Mouse (Mus musculus) gastrocnemius, postnatal 14 days (tissue): Measurements from ENCODE around the gene Olfr430. TPM values are rescaled to one million over a fixed set of nuclear protein-coding genes. Genes with fewer than 3 reads are reported as not detected.
"Not testable (repeated sequence)": the region's sequence is repeated elsewhere in the genome, so short reads cannot be mapped to it uniquely, and the experiment has no call there.

ENCODE experiments used
- DNase-seq: peaks from one replicate; pipeline ENCODE4 v3.0.0; 2021; ENCODE audit warnings: mixed read lengths
- intact Hi-C: fragments of 180-260 bp; cut with DNase I; formaldehyde crosslinking; loops from one replicate; pipeline ENCODE4 v1.15.1; 2025; ENCODE audit warnings: low total_unique reads
- long read RNA-seq, 2 experiments: library from polyadenylated mRNA; stranded (forward); transcript quantifications; one replicate each; pipeline ENCODE4 v2.0.0; 2021
- total RNA-seq, 2 experiments: library from RNA; stranded (reverse); gene quantifications; 2 replicates each; pipeline ENCODE4 v1.2.3; 2021

The Olfr430 gene
- not detected for total RNA-seq
- long read RNA-seq, experiment 1 = 0 reads
- long read RNA-seq, experiment 2 = 0 reads

DNA sequence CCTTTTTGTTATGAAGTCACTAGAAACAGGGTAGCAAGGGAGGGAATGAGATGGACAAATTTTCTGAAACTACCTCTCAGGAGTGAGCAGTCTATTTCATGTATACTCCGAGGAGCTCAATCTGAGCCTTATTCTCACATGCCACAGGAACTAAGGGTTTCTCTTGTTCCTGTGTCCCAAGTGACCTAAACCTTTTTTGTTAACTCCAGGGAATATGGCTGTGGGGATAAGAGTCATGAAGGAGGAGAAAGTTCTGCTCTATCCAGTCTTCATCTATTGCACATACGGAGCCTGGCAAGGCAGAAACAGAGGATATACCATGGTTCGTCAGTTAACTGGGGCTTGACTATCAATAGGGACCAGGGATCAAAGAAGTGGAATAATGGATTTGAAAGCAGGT, at the start of gene Olfr430:
Olfr430 (plus strand) TSS at position 301 of the 400 bp plus-strand sequence.
- intact Hi-C loops = no loop called here
- no peak for DNase-seq

DNA sequence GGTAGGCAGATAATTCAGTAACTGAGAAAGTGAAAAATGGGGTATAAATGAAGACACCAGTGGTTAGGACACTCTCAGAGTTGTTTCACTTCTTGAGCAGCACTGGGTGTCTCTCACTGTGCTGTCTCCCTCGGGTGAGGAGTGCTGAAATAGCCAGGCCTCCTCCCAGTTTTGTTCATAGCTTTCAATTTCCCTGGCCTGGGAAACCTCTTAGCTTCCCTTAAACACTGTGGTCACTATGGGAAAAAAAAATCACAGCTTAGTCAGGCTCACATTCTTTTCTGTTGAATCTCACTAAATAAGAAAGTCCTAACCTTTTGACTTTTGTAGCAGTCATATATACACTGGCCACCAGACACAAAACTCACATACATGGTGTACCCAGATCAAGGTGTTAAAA, 34.7 kb upstream of the Olfr430 start, which contains the start of gene Ifi205:
Ifi205 (minus strand) TSS at position 113 of the 400 bp plus-strand sequence.
- intact Hi-C loops = no loop called here
- DNase-seq = no peak

DNA sequence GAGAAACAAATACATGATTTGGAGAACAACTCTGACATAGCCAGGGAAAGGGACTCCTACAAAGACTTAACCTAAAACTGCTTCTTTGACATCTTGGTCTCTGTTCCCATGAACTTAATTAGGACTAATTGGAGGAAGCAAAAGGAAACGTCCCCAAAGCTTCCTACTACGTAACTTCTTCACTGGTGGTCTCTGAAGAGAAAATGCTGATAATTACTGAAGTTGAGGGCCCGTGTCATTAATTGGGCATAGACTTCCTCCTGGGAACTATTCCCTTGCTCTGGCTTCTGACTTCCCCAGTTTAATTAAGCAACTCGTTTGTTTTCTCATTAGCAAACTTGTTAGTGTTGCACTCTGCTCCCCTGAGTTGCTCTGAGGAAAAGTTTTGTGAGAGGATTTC, 30.6 kb upstream of the Olfr430 start:
- intact Hi-C loops = no loop called here
- no peak for DNase-seq

DNA sequence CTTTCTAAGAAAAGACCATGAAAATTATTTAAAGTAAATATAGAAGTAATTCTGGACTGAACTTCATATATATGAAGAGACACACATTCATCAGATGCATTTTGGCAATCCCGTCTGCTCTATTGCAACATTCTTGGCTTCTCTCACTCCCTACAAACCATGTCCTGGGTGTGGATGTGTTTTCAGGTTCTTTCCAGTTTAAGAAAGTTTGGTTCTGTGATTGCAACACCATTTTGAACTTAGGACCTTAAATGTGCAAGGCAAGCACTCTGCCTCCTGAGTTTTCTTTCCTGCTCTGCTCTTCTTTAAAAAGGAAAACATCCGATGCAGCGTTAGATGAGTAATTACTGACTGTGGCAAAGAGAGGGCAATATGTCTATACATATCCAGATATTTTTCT, 27.9 kb upstream of the Olfr430 start:
- no peak for DNase-seq
- intact Hi-C loops = no loop called here

DNA sequence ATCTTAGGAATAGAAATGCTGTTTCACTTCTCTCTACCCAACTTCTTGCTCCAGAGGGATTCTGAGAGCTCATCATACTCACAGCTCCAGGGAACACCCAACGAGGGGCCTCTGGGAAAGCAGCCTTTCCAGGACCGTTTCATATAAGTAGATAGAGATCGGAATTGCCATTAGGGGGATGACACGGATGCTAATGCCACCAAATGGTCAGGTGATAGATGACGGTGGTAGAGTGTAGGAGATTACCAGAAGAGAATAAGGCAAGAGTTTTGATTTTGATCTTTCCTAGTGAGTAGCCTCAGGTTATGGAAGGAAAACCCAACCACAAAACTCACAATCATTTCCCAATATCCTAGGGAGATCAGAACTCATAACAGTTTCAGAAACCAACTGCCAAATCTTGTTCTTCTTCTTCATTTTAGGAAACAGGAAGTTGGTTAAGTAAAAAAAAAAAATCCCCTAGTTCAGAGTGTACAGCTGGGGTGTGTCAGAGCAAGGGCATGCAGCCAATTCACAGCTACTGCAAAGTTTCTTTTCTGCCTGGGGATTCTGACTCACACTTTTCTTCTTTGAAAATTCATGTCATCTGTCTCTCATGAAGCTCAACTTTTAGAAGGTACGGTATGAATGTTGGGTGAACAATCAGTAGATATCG, 25.8 kb upstream of the Olfr430 start, which contains the start of gene Olfr433:
Olfr433 (plus strand) TSS at position 183 of the 655 bp plus-strand sequence.
- intact Hi-C loops = no loop called here
- peak; percentile 54 for DNase-seq

DNA sequence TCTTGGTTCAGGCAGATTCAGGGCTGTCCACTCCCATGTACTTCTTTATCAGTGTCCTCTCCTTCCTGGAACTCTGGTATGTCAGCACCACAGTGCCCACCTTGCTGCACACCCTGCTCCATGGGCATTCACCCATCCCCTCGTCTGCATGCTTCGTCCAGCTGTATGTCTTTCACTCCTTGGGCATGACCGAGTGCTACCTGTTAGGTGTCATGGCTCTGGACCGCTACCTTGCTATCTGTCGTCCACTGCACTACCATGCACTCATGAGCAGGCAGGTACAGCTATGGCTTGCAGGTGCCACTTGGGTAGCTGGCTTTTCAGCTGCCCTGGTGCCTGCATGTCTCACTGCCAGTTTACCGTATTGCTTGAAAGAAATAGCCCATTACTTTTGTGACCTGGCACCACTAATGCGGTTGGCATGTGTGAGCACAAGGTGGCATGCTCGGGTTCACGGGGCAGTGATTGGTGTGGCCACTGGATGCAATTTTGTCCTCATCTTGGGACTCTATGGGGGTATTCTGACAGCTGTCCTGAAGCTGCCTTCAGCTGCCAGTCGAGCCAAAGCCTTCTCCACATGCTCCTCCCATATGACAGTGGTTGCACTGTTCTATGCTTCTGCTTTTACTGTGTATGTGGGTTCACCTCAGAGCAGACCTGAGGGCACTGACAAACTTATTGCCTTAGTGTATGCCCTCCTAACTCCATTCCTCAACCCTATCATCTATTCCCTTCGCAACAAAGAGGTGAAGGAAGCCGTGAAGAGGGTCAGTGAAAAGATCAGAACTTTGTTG, 24.1 kb upstream of the Olfr430 start:
- intact Hi-C loops, DNase-seq: not testable (repeated sequence)

DNA sequence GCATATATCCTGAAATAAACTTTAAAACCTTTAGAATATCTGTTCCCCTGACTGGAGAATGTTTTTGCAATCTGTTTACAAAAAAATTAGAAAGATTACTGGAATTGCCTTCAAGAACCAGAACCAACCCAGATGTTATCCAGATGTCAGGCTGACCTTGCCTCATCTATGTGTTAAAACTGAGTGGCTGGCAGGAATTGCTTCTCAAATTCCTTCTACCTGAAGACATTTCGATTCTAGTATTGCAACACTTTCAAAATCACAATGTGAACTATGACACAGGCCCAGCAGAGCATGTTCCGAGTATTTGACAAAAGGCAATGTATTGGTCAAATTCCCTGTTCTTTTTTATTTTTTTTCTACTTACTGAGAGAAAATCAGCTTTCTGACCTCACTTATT, 22.0 kb upstream of the Olfr430 start:
- no peak for DNase-seq
- intact Hi-C loops = no loop called here

DNA sequence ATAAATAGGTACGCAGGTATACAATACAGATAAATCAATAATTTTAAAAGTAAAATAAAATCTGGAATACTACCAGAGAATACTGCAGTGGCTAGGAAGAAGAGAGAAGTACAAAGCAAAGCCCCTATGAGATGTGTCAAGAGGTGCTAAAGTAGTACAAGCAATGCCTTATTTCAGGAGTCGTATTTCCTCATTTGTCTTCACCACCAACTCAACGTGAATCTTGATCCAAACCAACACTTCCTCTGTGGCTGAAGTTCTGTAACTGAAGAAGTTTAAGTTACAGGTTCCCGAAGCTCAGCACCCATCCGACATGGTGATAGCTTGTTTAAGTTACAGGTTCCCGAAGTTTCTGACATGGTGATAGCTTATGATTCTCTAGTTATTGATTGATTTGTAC, 18.2 kb upstream of the Olfr430 start:
- DNase-seq, intact Hi-C loops: not testable (repeated sequence)

DNA sequence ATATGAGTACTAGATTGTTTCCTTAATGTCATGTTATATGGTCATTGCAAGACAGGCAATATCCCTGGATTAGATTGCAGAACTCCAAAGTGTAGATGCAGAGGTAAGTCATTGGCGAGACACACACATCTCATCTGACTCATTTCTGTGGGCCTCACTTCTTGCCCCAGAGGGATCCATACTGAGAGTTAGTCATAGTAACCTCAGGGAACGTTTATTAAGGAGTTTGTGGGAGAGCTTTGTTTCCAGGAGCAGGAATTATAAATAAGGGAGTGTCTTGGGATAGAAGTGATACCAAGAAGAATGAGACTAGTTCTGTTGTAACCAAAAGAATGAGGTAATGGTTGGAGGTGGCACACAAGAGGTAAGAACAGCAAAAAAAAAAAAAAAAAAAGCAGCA, 17.5 kb upstream of the Olfr430 start, which contains the start of gene Olfr432:
Olfr432 (plus strand) TSS at position 313 of the 400 bp plus-strand sequence.
- intact Hi-C loops = no loop called here
- DNase-seq = no peak

DNA sequence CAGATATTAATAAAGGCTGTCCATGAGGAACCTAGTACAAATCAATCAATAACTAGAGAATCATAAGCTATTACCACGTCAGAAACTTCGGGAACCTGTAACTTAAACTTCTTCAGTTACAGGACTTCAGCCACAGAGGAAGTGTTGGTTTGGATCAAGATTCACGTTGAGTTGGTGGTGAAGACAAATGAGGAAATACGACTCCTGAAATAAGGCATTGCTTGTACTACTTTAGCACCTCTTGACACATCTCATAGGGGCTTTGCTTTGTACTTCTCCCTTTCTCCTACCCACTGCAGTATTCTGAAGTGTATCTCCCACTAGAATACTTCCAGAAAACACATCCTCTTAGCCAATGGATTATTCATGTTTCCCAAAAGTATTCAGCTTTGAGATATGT, 17.0 kb upstream of the Olfr430 start:
- intact Hi-C loops, DNase-seq: not testable (repeated sequence)

DNA sequence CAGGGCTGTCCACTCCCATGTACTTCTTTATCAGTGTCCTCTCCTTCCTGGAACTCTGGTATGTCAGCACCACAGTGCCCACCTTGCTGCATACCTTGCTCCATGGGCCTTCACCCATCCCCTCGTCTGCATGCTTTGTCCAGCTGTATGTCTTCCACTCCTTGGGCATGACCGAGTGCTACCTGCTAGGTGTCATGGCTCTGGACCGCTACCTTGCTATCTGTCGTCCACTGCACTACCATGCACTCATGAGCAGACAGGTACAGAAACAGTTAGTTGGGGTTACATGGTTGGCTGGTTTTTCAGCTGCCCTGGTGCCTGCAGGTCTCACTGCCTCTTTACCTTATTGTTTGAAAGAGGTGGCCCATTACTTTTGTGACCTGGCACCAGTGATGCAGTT, 15.9 kb upstream of the Olfr430 start:
- intact Hi-C loops = no loop called here

DNA sequence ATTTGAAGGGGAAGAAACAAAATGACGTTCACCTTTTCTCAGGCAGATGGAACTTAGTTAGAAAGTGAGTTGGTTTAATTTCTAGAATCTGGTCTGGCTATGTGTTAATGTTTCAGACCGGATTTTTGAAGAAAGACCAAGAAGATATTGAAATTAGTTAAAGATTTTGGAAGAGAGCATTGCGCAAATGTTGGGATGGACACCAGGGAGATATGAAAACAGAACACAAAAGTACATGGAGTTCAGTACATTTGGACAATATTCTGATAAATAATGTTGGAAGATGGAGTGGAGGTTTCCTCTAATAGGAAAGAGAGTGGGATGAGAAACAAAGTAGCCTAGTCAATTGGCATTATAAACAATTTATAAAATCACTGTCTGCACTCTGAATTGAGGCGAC, 14.9 kb upstream of the Olfr430 start:
- no peak for DNase-seq
- intact Hi-C loops = no loop called here

More for the DNA sequence above, 15.9 kb upstream of the Olfr430 start:
- no peak for DNase-seq

DNA sequence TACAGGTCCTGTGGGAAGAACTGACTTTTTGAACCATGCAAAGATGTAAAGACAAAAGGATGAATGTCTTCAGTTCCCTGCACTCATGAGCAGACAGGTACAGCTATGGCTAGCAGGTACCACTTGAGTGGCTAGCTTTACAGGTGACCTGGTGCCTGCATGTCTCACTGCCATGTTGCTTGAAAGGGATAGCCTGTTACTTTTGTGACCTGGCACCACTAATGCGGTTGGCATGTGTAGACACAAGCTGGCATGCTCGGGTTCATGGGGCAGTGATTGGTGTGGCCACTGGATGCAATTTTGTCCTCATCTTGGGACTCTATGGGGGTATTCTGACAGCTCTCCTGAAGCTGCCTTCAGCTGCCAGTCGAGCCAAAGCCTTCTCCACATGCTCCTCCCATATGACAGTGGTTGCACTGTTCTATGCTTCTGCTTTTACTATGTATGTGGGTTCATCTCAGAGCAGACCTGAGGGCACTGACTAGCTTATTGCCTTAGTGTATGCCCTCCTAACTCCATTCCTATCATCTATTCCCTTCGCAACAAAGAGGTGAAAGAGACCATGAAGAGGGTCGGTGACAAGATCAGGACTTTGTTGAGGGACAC, 14.4 kb upstream of the Olfr430 start:
- intact Hi-C loops = no loop called here
- no peak for DNase-seq

DNA sequence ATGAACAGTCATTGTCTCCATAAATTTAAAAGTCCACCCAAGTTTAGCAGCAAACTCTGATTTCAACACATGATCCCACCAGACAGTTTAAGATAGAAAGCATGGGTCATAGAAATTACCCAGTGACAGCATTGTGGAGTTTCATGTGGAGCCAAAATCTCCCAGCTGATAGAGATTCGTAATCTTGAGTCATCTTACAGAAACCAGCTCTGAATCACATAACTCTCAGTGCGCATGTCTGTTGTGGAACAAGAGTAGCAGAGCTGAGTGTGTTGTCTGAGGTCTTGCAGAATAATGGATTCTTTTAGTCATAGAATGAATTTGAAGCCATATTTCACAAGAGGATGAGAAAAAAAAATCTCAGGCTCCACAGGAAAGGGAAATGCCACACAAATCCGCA, 13.4 kb upstream of the Olfr430 start:
- no peak for DNase-seq
- intact Hi-C loops = no loop called here

DNA sequence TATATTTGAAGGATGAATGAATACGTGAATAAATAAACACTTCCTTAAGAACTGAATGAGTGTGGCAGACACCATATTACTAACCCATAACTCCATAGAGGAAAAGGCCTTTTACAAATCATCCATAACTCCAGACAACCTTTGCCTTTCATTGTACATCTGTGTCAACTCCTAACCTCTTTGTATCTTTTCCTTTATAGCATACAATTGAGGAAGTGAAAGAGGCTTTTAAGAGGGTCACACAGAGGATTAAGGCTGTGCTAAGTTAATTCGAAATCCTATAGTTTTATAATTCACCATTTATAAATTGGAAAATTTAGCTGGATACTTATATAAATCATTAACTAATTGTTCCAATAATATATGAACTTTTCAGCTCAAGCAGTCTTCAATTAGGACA, 11.2 kb upstream of the Olfr430 start:
- intact Hi-C loops = no loop called here
- DNase-seq = no peak

DNA sequence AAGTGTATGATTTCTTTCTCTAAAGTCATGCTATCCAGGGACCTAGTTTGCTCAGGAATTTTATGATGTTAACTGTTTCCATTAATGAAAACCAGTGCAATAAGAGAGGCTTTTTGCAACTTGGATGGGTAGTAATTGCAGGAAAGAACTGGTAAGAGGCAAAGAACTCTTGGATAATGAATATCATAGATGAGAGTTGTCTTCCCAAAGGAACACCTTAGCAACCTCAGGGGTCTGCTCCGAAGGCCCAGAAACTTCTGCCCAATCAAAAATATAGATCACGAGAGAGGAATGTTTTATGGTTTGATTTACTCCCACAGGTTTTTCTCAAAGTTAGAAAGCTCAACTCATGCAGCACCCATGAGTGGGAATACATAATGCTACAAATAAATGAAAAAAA, 17.6 kb downstream of the Olfr430 start, which contains the start of gene Olfr429:
Olfr429 (plus strand) TSS at position 301 of the 400 bp plus-strand sequence.
- no peak for DNase-seq
- intact Hi-C loops = no loop called here

DNA sequence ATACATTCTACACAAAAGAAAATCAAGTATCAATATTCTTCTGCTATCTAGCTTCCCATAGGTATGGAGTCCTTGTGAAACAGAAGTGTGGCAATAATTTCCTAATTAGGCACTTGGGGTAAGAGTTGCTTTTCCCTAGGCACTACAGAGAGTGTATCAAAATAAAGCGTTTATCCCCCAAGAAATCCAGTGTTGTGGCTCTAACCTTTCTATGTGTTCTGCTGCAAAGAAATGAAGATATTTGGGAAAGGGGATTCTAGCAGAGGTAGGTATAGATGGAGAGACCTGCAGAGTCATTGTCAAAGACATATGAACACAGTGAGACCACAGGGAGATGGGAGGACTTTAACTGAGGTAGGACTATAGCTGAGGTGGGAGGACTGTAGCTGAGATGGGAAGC, 30.2 kb downstream of the Olfr430 start, which contains the start of gene Olfr427:
Olfr427 (plus strand) TSS at position 301 of the 400 bp plus-strand sequence.
- DNase-seq = no peak
- intact Hi-C loops = no loop called here

DNA sequence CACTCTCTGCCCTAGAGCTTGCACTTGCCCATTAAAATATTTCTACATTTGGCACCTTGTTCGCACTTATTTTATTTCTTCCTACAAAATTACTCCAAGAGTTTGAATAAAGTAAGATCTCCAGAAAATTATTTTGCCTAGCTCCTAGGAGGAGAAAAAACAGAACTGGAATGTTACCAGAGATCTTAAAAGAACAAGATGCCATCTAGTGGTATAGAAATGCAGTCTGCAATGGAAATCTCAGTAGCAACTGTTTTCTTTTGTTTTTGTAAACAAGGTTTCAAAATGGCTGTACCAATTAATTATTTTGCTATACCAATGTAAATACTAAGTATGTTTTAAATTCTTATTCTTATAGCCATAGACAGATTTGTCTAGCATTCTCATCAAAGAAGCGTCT, 37.3 kb downstream of the Olfr430 start:
- DNase-seq = no peak
- intact Hi-C loops = loop anchor here (10.0 kb wide), 1 partner anchor 649 kb away; no protein-coding TSS in a partner anchor

DNA sequence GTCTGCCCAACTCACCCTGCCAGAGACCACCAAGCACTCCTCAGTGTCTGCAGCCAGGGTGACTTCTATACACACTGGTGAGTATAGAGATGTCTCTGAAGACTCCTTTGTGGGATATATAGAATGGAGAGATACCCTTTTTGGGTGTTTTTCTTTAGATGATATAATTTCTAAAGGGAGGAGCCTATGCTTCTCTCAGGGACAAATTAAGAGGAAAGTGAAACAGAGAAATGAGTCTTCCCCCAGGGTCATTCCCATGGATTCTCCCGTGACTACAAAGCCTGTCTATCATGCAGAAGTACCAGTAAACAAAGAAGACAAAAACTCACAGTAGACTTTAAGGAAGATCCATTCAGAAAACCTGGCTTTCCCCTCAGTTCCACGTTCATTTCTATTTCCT, 54.7 kb downstream of the Olfr430 start, which contains the start of gene Olfr231:
Olfr231 (minus strand) TSS at position 101 of the 400 bp plus-strand sequence.
- intact Hi-C loops = no loop called here
- no peak for DNase-seq
